Mouse (Mus musculus) heart, embryonic 16.5 days (tissue): Measurements from ENCODE around the gene Nsun2. TPM values are rescaled to one million over a fixed set of nuclear protein-coding genes. Genes with fewer than 3 reads are reported as not detected.

Experiments
- polyA plus RNA-seq: library from polyadenylated mRNA; unstranded; fragments of >200 nt; fragmentation: Nextera tagmentation; extraction: Ambion mirVana; gene quantifications from 2 replicates; pipeline ENCODE4 v1.2.1, GENCODE M21; 2015

The Nsun2 gene
- polyA plus RNA-seq, 1 experiment from 2014 or later, result 78.0 TPM

Other genes with a start within 250 kb of the Nsun2 start
- 3.3 and 3.5 TPM in 2 replicates for gene Tent4a, start 871 bp downstream of the Nsun2 start, polyA plus RNA-seq
- gene Srd5a1, start 77.7 kb downstream of the Nsun2 start, polyA plus RNA-seq, result 6.8 and 8.8 TPM in 2 replicates
- 0.44 and 0.66 TPM in 2 replicates for gene Ube2ql1, start 206.1 kb downstream of the Nsun2 start, polyA plus RNA-seq